Mouse (Mus musculus) neural tube, embryonic 13.5 days (tissue): ENCODE results near the gene Slc22a4. TPM values are rescaled to one million over a fixed set of nuclear protein-coding genes. Genes with fewer than 3 reads are reported as not detected.
"Not testable (repeated sequence)": the region's sequence is repeated elsewhere in the genome, so short reads cannot be mapped to it uniquely, and the experiment has no call there.

Experiments
- ATAC-seq: fragments of 200-750 bp; cut with Nextera tagmentation; 2 replicates; pipeline ENCODE4 v1.8.0; 2017; ENCODE audit warnings: low read depth, mild to moderate bottlenecking, moderate TSS enrichment, moderate library complexity
- H3K27ac ChIP-seq: fragments of 300-500 bp; sonication (generic); replicated peaks from 2 replicates; pipeline ENCODE4 v1.5.1; 2015; ENCODE audit warnings: moderate library complexity, mild to moderate bottlenecking, inconsistent platforms
- H3K27me3 ChIP-seq: fragments of 300-500 bp; sonication (generic); 2 replicates; pipeline ENCODE4 v1.6.1; 2015; ENCODE audit warnings: mild to moderate bottlenecking, inconsistent platforms
- H3K36me3 ChIP-seq: fragments of 300-500 bp; sonication (generic); 2 replicates; pipeline ENCODE4 v1.6.1; 2015; ENCODE audit warnings: mild to moderate bottlenecking, inconsistent platforms
- H3K4me1 ChIP-seq: fragments of 300-500 bp; sonication (generic); replicated peaks from 2 replicates; pipeline ENCODE4 v1.6.1; 2015; ENCODE audit warnings: inconsistent platforms
- H3K4me2 ChIP-seq: fragments of 300-500 bp; sonication (generic); 2 replicates; pipeline ENCODE4 v1.6.1; 2015; ENCODE audit warnings: inconsistent platforms, mild to moderate bottlenecking, moderate library complexity
- H3K4me3 ChIP-seq: fragments of 300-500 bp; sonication (generic); 2 replicates; pipeline ENCODE4 v1.5.1; 2015; ENCODE audit warnings: mild to moderate bottlenecking, inconsistent platforms
- H3K9ac ChIP-seq: fragments of 300-500 bp; sonication (generic); 2 replicates; pipeline ENCODE4 v1.6.1; 2015; ENCODE audit warnings: moderate library complexity, mild to moderate bottlenecking, inconsistent platforms
- H3K9me3 ChIP-seq: fragments of 300-500 bp; sonication (generic); 2 replicates; pipeline ENCODE4 v1.6.1; 2016; ENCODE audit warnings: inconsistent platforms
- WGBS: fragments of 180-500 bp; shearing (Covaris S2); methylation state at CpG from one replicate; pipeline ENCODE4 v1.1.7; 2015; 5-methylcytosine and 5-hydroxymethylcytosine counted together
- polyA plus RNA-seq: library from polyadenylated mRNA; unstranded; fragments of >200 nt; fragmentation: Nextera tagmentation; extraction: Ambion mirVana; gene quantifications from 2 replicates; pipeline ENCODE4 v1.2.1, GENCODE M21; 2015

The Slc22a4 gene
- polyA plus RNA-seq, 1 experiment from 2014 or later = 1.7 TPM

- no peaks in the 10 kb centered on the region for H3K9me3 ChIP-seq
- H3K4me2 ChIP-seq = no peak overlapping the region
- H3K4me1 ChIP-seq = no peaks in the 10 kb centered on the region
- no peak overlapping the region for H3K27ac ChIP-seq
- no peaks in the 10 kb centered on the region for H3K27me3 ChIP-seq
- H3K9ac ChIP-seq = no peak overlapping the region
- no peak for ATAC-seq
- H3K4me3 ChIP-seq = no peak overlapping the region
- WGBS = 87% methylated on average over 3 of the region's 3 CpGs
- H3K36me3 ChIP-seq = no peaks in the 10 kb centered on the region
Measured at GRCm38 (mm10) chr11:54018893-54019732, 8.8 kb downstream of the Slc22a4 start.

- Histone ChIP-seq H3K4me3 (no peak overlapping the region), H3K4me2 (no peak overlapping the region), H3K9me3 (no peaks in the 10 kb centered on the region), H3K9ac (no peak overlapping the region), H3K4me1 (no peaks in the 10 kb centered on the region), H3K27me3 (no peaks in the 10 kb centered on the region), H3K36me3 (no peaks in the 10 kb centered on the region), H3K27ac (no peak overlapping the region)
- no peak for ATAC-seq
- 72% methylated on average over 4 of the region's 4 CpGs for WGBS
Measured at GRCm38 (mm10) chr11:54017596-54017995, 10.3 kb downstream of the Slc22a4 start.

GRCm38 (mm10) chr11:54016051-54016450 lies 11.8 kb downstream of the Slc22a4 start:
- no peaks in the 10 kb centered on the region for H3K27me3 ChIP-seq
- ATAC-seq = no peak
- no peak overlapping the region for H3K27ac ChIP-seq
- H3K9me3 ChIP-seq = no peaks in the 10 kb centered on the region
- H3K4me1 ChIP-seq = no peaks in the 10 kb centered on the region
- WGBS = 48% methylated on average over 8 of the region's 8 CpGs
- H3K4me2 ChIP-seq = no peak overlapping the region
- H3K9ac ChIP-seq = no peak overlapping the region
- no peak overlapping the region for H3K4me3 ChIP-seq
- H3K36me3 ChIP-seq = no peaks in the 10 kb centered on the region

- Histone ChIP-seq H3K27me3 (no peaks in the 10 kb centered on the region), H3K27ac (no peak overlapping the region), H3K36me3 (no peaks in the 10 kb centered on the region), H3K4me3 (no peak overlapping the region), H3K9ac (no peak overlapping the region), H3K9me3 (no peaks in the 10 kb centered on the region), H3K4me1 (no peaks in the 10 kb centered on the region), H3K4me2 (no peak overlapping the region)
- ATAC-seq = no peak
- WGBS = 84% methylated on average over 5 of the region's 5 CpGs
Measured at GRCm38 (mm10) chr11:54012961-54013360, 14.9 kb downstream of the Slc22a4 start.

GRCm38 (mm10) chr11:54011255-54011654 lies 16.6 kb downstream of the Slc22a4 start:
- no peak for ATAC-seq
- Histone ChIP-seq H3K4me2 (no peak overlapping the region), H3K36me3 (no peaks in the 10 kb centered on the region), H3K27me3 (no peaks in the 10 kb centered on the region), H3K9ac (no peak overlapping the region), H3K4me3 (no peak overlapping the region), H3K27ac (no peak overlapping the region), H3K9me3 (no peaks in the 10 kb centered on the region), H3K4me1 (no peaks in the 10 kb centered on the region)
- WGBS = 92% methylated on average over 2 of the region's 2 CpGs

- no peak overlapping the region for H3K4me2 ChIP-seq
- H3K4me1 ChIP-seq = no peaks in the 10 kb centered on the region
- H3K36me3 ChIP-seq = no peaks in the 10 kb centered on the region
- H3K9ac ChIP-seq = no peak overlapping the region
- no peak overlapping the region for H3K4me3 ChIP-seq
- WGBS = 76% methylated on average over 10 of the region's 10 CpGs
- H3K9me3 ChIP-seq = no peaks in the 10 kb centered on the region
- H3K27me3 ChIP-seq = no peaks in the 10 kb centered on the region
- no peak for ATAC-seq
- H3K27ac ChIP-seq = no peak overlapping the region
Measured at GRCm38 (mm10) chr11:54008416-54008920, 19.4 kb downstream of the Slc22a4 start.

- no peak overlapping the region for H3K9ac ChIP-seq
- ATAC-seq = no peak
- no peak overlapping the region for H3K4me2 ChIP-seq
- no peaks in the 10 kb centered on the region for H3K9me3 ChIP-seq
- no peak overlapping the region for H3K27ac ChIP-seq
- 91% methylated on average over 11 of the region's 11 CpGs for WGBS
- no peak overlapping the region for H3K4me3 ChIP-seq
- H3K36me3 ChIP-seq = no peaks in the 10 kb centered on the region
- no peaks in the 10 kb centered on the region for H3K4me1 ChIP-seq
- H3K27me3 ChIP-seq = no peaks in the 10 kb centered on the region
Measured at GRCm38 (mm10) chr11:54007717-54008116, 20.2 kb downstream of the Slc22a4 start.

GRCm38 (mm10) chr11:54006901-54007300 lies 21.0 kb downstream of the Slc22a4 start:
- H3K4me2 ChIP-seq = no peak overlapping the region
- 72% methylated on average over 4 of the region's 4 CpGs for WGBS

GRCm38 (mm10) chr11:54006362-54006761 lies 21.5 kb downstream of the Slc22a4 start:
- H3K9ac ChIP-seq, H3K4me1 ChIP-seq, H3K36me3 ChIP-seq, H3K27ac ChIP-seq, H3K4me2 ChIP-seq, ATAC-seq, H3K9me3 ChIP-seq, H3K4me3 ChIP-seq, H3K27me3 ChIP-seq: not testable (repeated sequence)
- 22% methylated on average over 5 of the region's 5 CpGs for WGBS

More at GRCm38 (mm10) chr11:54006901-54007300, 21.0 kb downstream of the Slc22a4 start:
- H3K4me3 ChIP-seq = no peak overlapping the region
- no peaks in the 10 kb centered on the region for H3K4me1 ChIP-seq
- no peak overlapping the region for H3K9ac ChIP-seq
- no peaks in the 10 kb centered on the region for H3K9me3 ChIP-seq
- ATAC-seq = no peak
- no peaks in the 10 kb centered on the region for H3K36me3 ChIP-seq
- no peaks in the 10 kb centered on the region for H3K27me3 ChIP-seq
- H3K27ac ChIP-seq = no peak overlapping the region

GRCm38 (mm10) chr11:54004734-54005133 lies 23.2 kb downstream of the Slc22a4 start:
- no peaks in the 10 kb centered on the region for H3K9me3 ChIP-seq
- no peaks in the 10 kb centered on the region for H3K4me1 ChIP-seq
- H3K36me3 ChIP-seq = no peaks in the 10 kb centered on the region
- H3K4me3 ChIP-seq = no peak overlapping the region
- H3K9ac ChIP-seq = no peak overlapping the region
- no peak overlapping the region for H3K27ac ChIP-seq
- no peak for ATAC-seq
- no peak overlapping the region for H3K4me2 ChIP-seq
- 88% methylated on average over 3 of the region's 3 CpGs for WGBS
- no peaks in the 10 kb centered on the region for H3K27me3 ChIP-seq

- Histone ChIP-seq H3K9me3 (no peaks in the 10 kb centered on the region), H3K27me3 (no peaks in the 10 kb centered on the region), H3K4me1 (no peaks in the 10 kb centered on the region), H3K27ac (no peak overlapping the region), H3K36me3 (no peaks in the 10 kb centered on the region), H3K4me2 (no peak overlapping the region), H3K9ac (no peak overlapping the region), H3K4me3 (no peak overlapping the region)
- no peak for ATAC-seq
- WGBS = 80% methylated on average over 9 of the region's 9 CpGs
Measured at GRCm38 (mm10) chr11:54004221-54004620, 23.7 kb downstream of the Slc22a4 start.

GRCm38 (mm10) chr11:54002761-54003717 lies 24.9 kb downstream of the Slc22a4 start:
- not testable (repeated sequence) for H3K4me3 ChIP-seq, H3K36me3 ChIP-seq, H3K4me2 ChIP-seq, H3K9ac ChIP-seq, H3K27me3 ChIP-seq, H3K9me3 ChIP-seq, H3K4me1 ChIP-seq, H3K27ac ChIP-seq
- peak; percentile 78 for ATAC-seq
- 51% methylated on average over 12 of the region's 12 CpGs for WGBS
